Comparison of ENCODE assay signal across 19 mouse cellular contexts in genomic region chr5:65868419-65868818, GRCm38 (mm10). TPM values are rescaled to one million over a fixed set of nuclear protein-coding genes. Genes with fewer than 3 reads are reported as not detected.
DNase-seq lines count a peak whose midpoint lies in the region; ATAC-seq and TF ChIP-seq lines count a peak whose summit lies in the region.
"Had no signal": no experiment of that assay in that cellular context is flagged by ENCODE, and none has a peak within 500 bp of the region (broad histone marks: within the 10 kb centered on the region; RNA-seq: fewer than 3 reads in every experiment).

No protein-coding gene starts in this region.

- peaks cover 0 to 2% of the 10 kb centered on the region in 2 experiments; a peak in 1 of 4 replicates for H3K4me1 ChIP-seq in heart, embryonic 14.5 days (ENCODE audit: control insufficient read depth in 2 of 2, insufficient read depth in 2 of 2, low read length in 2 of 2)
- peaks cover 6% of the 10 kb centered on the region; the same call in 1 of the 2 replicates for H3K4me1 ChIP-seq in heart, embryonic 12.5 days (replicated peaks)
- no peaks in the 10 kb centered on the region for H3K4me1 ChIP-seq in forebrain, embryonic 12.5 days
- peaks cover 11% of the 10 kb centered on the region for H3K4me1 ChIP-seq in liver, postnatal 0 days (ENCODE audit: insufficient read depth)
- no peaks in the 10 kb centered on the region for H3K4me1 ChIP-seq in hindbrain, embryonic 11.5 days (replicated peaks; ENCODE audit: control insufficient read depth, insufficient read depth, low read length)
- H3K4me1 ChIP-seq: forebrain, embryonic 10.5 days; forebrain, embryonic 15.5 days; heart, embryonic 10.5 days; hindbrain, embryonic 10.5 days; hindbrain, embryonic 15.5 days had no signal

- no peak overlapping the region for H3K27ac ChIP-seq in heart, embryonic 14.5 days (replicated peaks in 1 of 2; ENCODE audit: control insufficient read depth in 1 of 2, insufficient read depth in 1 of 2, low read depth in 2 of 2, low read length in 2 of 2)
- no peak overlapping the region for H3K27ac ChIP-seq in heart, embryonic 12.5 days (ENCODE audit: poor library complexity, severe bottlenecking)
- peak overlapping the region; percentile 87 for H3K27ac ChIP-seq in macrophage
- no peak overlapping the region for H3K27ac ChIP-seq in forebrain, embryonic 12.5 days
- no peak overlapping the region for H3K27ac ChIP-seq in liver, postnatal 0 days (ENCODE audit: low read depth)
- no peak overlapping the region for H3K27ac ChIP-seq in hindbrain, embryonic 11.5 days (ENCODE audit: low read depth, low read length)
- H3K27ac ChIP-seq: embryonic facial prominence, embryonic 13.5 days; forebrain, embryonic 10.5 days; forebrain, embryonic 15.5 days; heart, embryonic 10.5 days; hindbrain, embryonic 10.5 days; hindbrain, embryonic 15.5 days had no signal

- peaks cover 88% of the 10 kb centered on the region for H3K79me2 ChIP-seq in macrophage (ENCODE audit: inconsistent target)

- TF ChIP-seq CTCF in liver, postnatal 0 days (IDR thresholded peaks at IDR 0.05; ENCODE audit: low read depth), result no peak

- 47% methylated on average over 3 of the region's 3 CpGs for WGBS in heart, embryonic 14.5 days
- 58% methylated on average over 3 of the region's 3 CpGs for WGBS in heart, embryonic 12.5 days
- WGBS in macrophage (ENCODE audit: missing documents), result 67% methylated on average over 2 of the region's 3 CpGs
- 73% methylated on average over 3 of the region's 3 CpGs for WGBS in forebrain, embryonic 12.5 days
- 54% methylated on average over 3 of the region's 3 CpGs for WGBS in liver, postnatal 0 days (ENCODE audit: insufficient replicate concordance)
- 89% methylated on average over 3 of the region's 3 CpGs for WGBS in hindbrain, embryonic 11.5 days

- H3K9ac ChIP-seq in heart, embryonic 14.5 days (ENCODE audit: low read length), result no peak overlapping the region
- no peak overlapping the region for H3K9ac ChIP-seq in heart, embryonic 12.5 days
- no peak overlapping the region for H3K9ac ChIP-seq in forebrain, embryonic 12.5 days
- no peak overlapping the region for H3K9ac ChIP-seq in liver, postnatal 0 days (replicated peaks)
- no peak overlapping the region for H3K9ac ChIP-seq in hindbrain, embryonic 11.5 days (ENCODE audit: low read depth, low read length)
- H3K9ac ChIP-seq: embryonic facial prominence, embryonic 13.5 days; forebrain, embryonic 15.5 days; hindbrain, embryonic 15.5 days had no signal

- no peak overlapping the region for H3K4me3 ChIP-seq in heart, embryonic 14.5 days (ENCODE audit: control insufficient read depth in 1 of 2, insufficient read depth in 1 of 2, low read depth in 1 of 2, low read length in 2 of 2)
- H3K4me3 ChIP-seq in heart, embryonic 12.5 days, result no peak overlapping the region
- no peak overlapping the region for H3K4me3 ChIP-seq in macrophage (ENCODE audit: inconsistent target)
- no peak overlapping the region for H3K4me3 ChIP-seq in forebrain, embryonic 12.5 days (replicated peaks)
- no peak overlapping the region for H3K4me3 ChIP-seq in liver, postnatal 0 days (ENCODE audit: low read depth, low read length)
- H3K4me3 ChIP-seq in hindbrain, embryonic 11.5 days (ENCODE audit: low read depth, low read length), result no peak overlapping the region
- H3K4me3 ChIP-seq: embryonic facial prominence, embryonic 13.5 days; forebrain, embryonic 10.5 days; forebrain, embryonic 15.5 days; heart, embryonic 10.5 days; hindbrain, embryonic 10.5 days; hindbrain, embryonic 15.5 days had no signal

- DNase-seq in liver, postnatal 0 days, result no peak
- DNase-seq in hindbrain, embryonic 11.5 days (ENCODE audit: low spot score), result no peak
- DNase-seq: adrenal gland, adult 8-10 months; adrenal gland, postnatal 36 days; cerebellum, adult 2 months; cerebellum, postnatal 14 days had no signal

- TF ChIP-seq EP300 in liver, postnatal 0 days (IDR thresholded peaks at IDR 0.05; ENCODE audit: low read depth), result no peak

- no peaks in the 10 kb centered on the region for H3K9me3 ChIP-seq in heart, embryonic 14.5 days (ENCODE audit: control insufficient read depth, low read length)
- no peaks in the 10 kb centered on the region for H3K9me3 ChIP-seq in heart, embryonic 12.5 days (replicated peaks)
- no peaks in the 10 kb centered on the region for H3K9me3 ChIP-seq in forebrain, embryonic 12.5 days
- H3K9me3 ChIP-seq in liver, postnatal 0 days (ENCODE audit: low read length), result no peaks in the 10 kb centered on the region
- H3K9me3 ChIP-seq in hindbrain, embryonic 11.5 days (ENCODE audit: control insufficient read depth, low read length), result no peaks in the 10 kb centered on the region
- H3K9me3 ChIP-seq: embryonic facial prominence, embryonic 13.5 days; forebrain, embryonic 10.5 days; forebrain, embryonic 15.5 days; heart, embryonic 10.5 days; hindbrain, embryonic 10.5 days; hindbrain, embryonic 15.5 days had no signal

- H3K4me2 ChIP-seq in heart, embryonic 14.5 days (ENCODE audit: low read length), result no peak overlapping the region
- no peak overlapping the region for H3K4me2 ChIP-seq in heart, embryonic 12.5 days
- no peak overlapping the region for H3K4me2 ChIP-seq in forebrain, embryonic 12.5 days
- H3K4me2 ChIP-seq in liver, postnatal 0 days (ENCODE audit: low read depth, low read length), result no peak overlapping the region
- H3K4me2 ChIP-seq in hindbrain, embryonic 11.5 days (replicated peaks; ENCODE audit: low read depth, low read length), result no peak overlapping the region
- H3K4me2 ChIP-seq: embryonic facial prominence, embryonic 13.5 days; forebrain, embryonic 15.5 days; hindbrain, embryonic 15.5 days had no signal

- 0 out of 2 replicates have a peak, but pooled peaks have one; percentile 39 for ATAC-seq in heart, embryonic 14.5 days (ENCODE audit: insufficient number of reproducible peaks, insufficient read depth, low FRiP score, low read depth)
- no peak for ATAC-seq in heart, embryonic 12.5 days (ENCODE audit: insufficient number of reproducible peaks, low FRiP score)
- ATAC-seq in common myeloid progenitor, adult 5-6 weeks (replicated peaks; ENCODE audit: low read depth, poor library complexity, severe bottlenecking), result 0 out of 2 replicates have a peak, but pooled peaks have one; percentile 13
- ATAC-seq in forebrain, embryonic 12.5 days (ENCODE audit: low FRiP score), result no peak
- ATAC-seq in liver, postnatal 0 days, result no peak
- ATAC-seq in hindbrain, embryonic 11.5 days (ENCODE audit: low FRiP score), result no peak
- ATAC-seq: forebrain, embryonic 15.5 days; inflammation-experienced regulatory T-cells, adult 6 months had no signal

- H3K36me3 ChIP-seq in heart, embryonic 14.5 days (ENCODE audit: control insufficient read depth, insufficient read depth, low read length), result no peaks in the 10 kb centered on the region
- no peaks in the 10 kb centered on the region for H3K36me3 ChIP-seq in heart, embryonic 12.5 days
- H3K36me3 ChIP-seq in macrophage (ENCODE audit: inconsistent target), result no peaks in the 10 kb centered on the region
- no peaks in the 10 kb centered on the region for H3K36me3 ChIP-seq in forebrain, embryonic 12.5 days (replicated peaks)
- no peaks in the 10 kb centered on the region for H3K36me3 ChIP-seq in liver, postnatal 0 days (replicated peaks; ENCODE audit: insufficient read depth, low read length)
- no peaks in the 10 kb centered on the region for H3K36me3 ChIP-seq in hindbrain, embryonic 11.5 days (ENCODE audit: control insufficient read depth, insufficient read depth, low read length)
- H3K36me3 ChIP-seq: embryonic facial prominence, embryonic 13.5 days; forebrain, embryonic 10.5 days; forebrain, embryonic 15.5 days; heart, embryonic 10.5 days; hindbrain, embryonic 10.5 days; hindbrain, embryonic 15.5 days had no signal

- H3K27me3 ChIP-seq in heart, embryonic 14.5 days (ENCODE audit: control insufficient read depth, insufficient read depth, low read length), result no peaks in the 10 kb centered on the region
- H3K27me3 ChIP-seq in heart, embryonic 12.5 days (replicated peaks), result no peaks in the 10 kb centered on the region
- no peaks in the 10 kb centered on the region for H3K27me3 ChIP-seq in forebrain, embryonic 12.5 days
- no peaks in the 10 kb centered on the region for H3K27me3 ChIP-seq in liver, postnatal 0 days (ENCODE audit: insufficient read depth, low read length)
- H3K27me3 ChIP-seq in hindbrain, embryonic 11.5 days (ENCODE audit: control insufficient read depth, insufficient read depth, low read length), result no peaks in the 10 kb centered on the region
- H3K27me3 ChIP-seq: embryonic facial prominence, embryonic 13.5 days; forebrain, embryonic 15.5 days; hindbrain, embryonic 15.5 days had no signal

RNA-seq across cellular contexts. Expression of gene Rhoh, which starts 7.4 kb away (rescaled TPM):
- polyA plus RNA-seq in heart, embryonic 14.5 days (2014; fragmentation: Nextera tagmentation; extraction: Ambion mirVana), result 0.74 and 0.77 TPM in 2 replicates
- 0.85 and 0.97 TPM in 2 replicates for polyA plus RNA-seq in heart, embryonic 12.5 days (2016; fragmentation: Nextera tagmentation; extraction: Ambion mirVana)
- total RNA-seq in common myeloid progenitor, adult 5-6 weeks (2017), result 33.6 and 46.6 TPM in 2 replicates
- 10 to 100 TPM in 19 of 26 experiments, 1 to 10 TPM in 7; 3.6 to 86.8 (median 23.6) TPM for total RNA-seq in macrophage (2018; cell fraction: chromatin; rRNA removed)
- total RNA-seq in macrophage (2018; cell fraction: cytosol; rRNA removed), result 10 to 100 TPM in 13 of 26 experiments, 1 to 10 TPM in 13; 2.7 to 13.9 (median 9.6) TPM
- 10 to 100 TPM in 15 of 26 experiments, 1 to 10 TPM in 11; 4.0 to 71.5 (median 11.9) TPM for total RNA-seq in macrophage (2018; cell fraction: nucleus; rRNA removed)
- polyA plus RNA-seq in macrophage (2018), result 6.0 to 22.2 TPM (median 10.9 TPM) in 3 replicates
- polyA plus RNA-seq in forebrain, embryonic 12.5 days (2016; fragmentation: Nextera tagmentation; extraction: Ambion mirVana), result 0.15 and 0.59 TPM in 2 replicates
- 4.3 and 5.1 TPM in 2 replicates for polyA plus RNA-seq in liver, postnatal 0 days (2015; fragmentation: Nextera tagmentation; extraction: Ambion mirVana)
- 0.09 and 0.52 TPM in 2 replicates for polyA plus RNA-seq in hindbrain, embryonic 11.5 days (2014; fragmentation: Nextera tagmentation; extraction: Ambion mirVana)
- polyA plus RNA-seq: C2C12 had no signal

Comparison
In these comparisons a context has a peak if more than half of its experiments do, and no peak if none do; other contexts are left out.
1. ATAC-seq: peak in heart, embryonic 14.5 days (single experiment) and common myeloid progenitor, adult 5-6 weeks (single experiment); none in heart, embryonic 12.5 days (single experiment), forebrain, embryonic 12.5 days (single experiment), liver, postnatal 0 days (single experiment) and hindbrain, embryonic 11.5 days (single experiment).